Comparison of ENCODE assay signal across 7 mouse cellular contexts in genomic region chr12:69241771-69242431, GRCm38 (mm10). TPM values are rescaled to one million over a fixed set of nuclear protein-coding genes. Genes with fewer than 3 reads are reported as not detected.
DNase-seq lines count a peak whose midpoint lies in the region; ATAC-seq lines count a peak whose summit lies in the region.

No protein-coding gene starts in this region.

- H3K4me1 ChIP-seq in embryonic facial prominence, embryonic 11.5 days (ENCODE audit: control insufficient read depth, insufficient read depth, low read length), result no peaks in the 10 kb centered on the region
- peaks cover 9% of the 10 kb centered on the region for H3K4me1 ChIP-seq in limb, embryonic 12.5 days (replicated peaks)
- H3K4me1 ChIP-seq in midbrain, embryonic 14.5 days (ENCODE audit: control insufficient read depth, insufficient read depth, low read length), result no peaks in the 10 kb centered on the region

- H3K4me3 ChIP-seq in embryonic facial prominence, embryonic 11.5 days (ENCODE audit: low read depth, low read length), result peak overlapping the region; percentile 71
- peak overlapping the region; percentile 60 for H3K4me3 ChIP-seq in limb, embryonic 12.5 days (replicated peaks)
- H3K4me3 ChIP-seq in midbrain, embryonic 14.5 days (replicated peaks; ENCODE audit: low read depth, low read length), result peak overlapping the region; percentile 66

- peak overlapping the region; percentile 59 for H3K4me2 ChIP-seq in embryonic facial prominence, embryonic 11.5 days (ENCODE audit: low read depth, low read length)
- H3K4me2 ChIP-seq in limb, embryonic 12.5 days, result peak overlapping the region; percentile 67
- peak overlapping the region; percentile 68 for H3K4me2 ChIP-seq in midbrain, embryonic 14.5 days (ENCODE audit: low read length)

- under 1% methylated on average over 64 of the region's 64 CpGs for whole genome bisulfite sequencing in embryonic facial prominence, embryonic 11.5 days
- WGBS in limb, embryonic 12.5 days, result under 1% methylated on average over 64 of the region's 64 CpGs
- under 1% methylated on average over 63 of the region's 64 CpGs for WGBS in midbrain, embryonic 14.5 days

- no peaks in the 10 kb centered on the region for H3K36me3 ChIP-seq in embryonic facial prominence, embryonic 11.5 days (replicated peaks; ENCODE audit: control insufficient read depth, insufficient read depth, low read depth, low read length)
- no peaks in the 10 kb centered on the region for H3K36me3 ChIP-seq in limb, embryonic 12.5 days
- H3K36me3 ChIP-seq in midbrain, embryonic 14.5 days (ENCODE audit: control insufficient read depth, insufficient read depth, low read length), result no peaks in the 10 kb centered on the region

- peak overlapping the region; percentile 65; the same call in 1 of the 2 replicates for H3K27ac ChIP-seq in embryonic facial prominence, embryonic 11.5 days (replicated peaks; ENCODE audit: low read depth, low read length)
- H3K27ac ChIP-seq in limb, embryonic 12.5 days, result peak overlapping the region; percentile 84
- peak overlapping the region; percentile 86 for H3K27ac ChIP-seq in midbrain, embryonic 14.5 days (replicated peaks; ENCODE audit: low read depth, low read length)

- no peaks in the 10 kb centered on the region for H3K9me3 ChIP-seq in embryonic facial prominence, embryonic 11.5 days (replicated peaks; ENCODE audit: control insufficient read depth, low read length)
- no peaks in the 10 kb centered on the region for H3K9me3 ChIP-seq in limb, embryonic 12.5 days
- H3K9me3 ChIP-seq in midbrain, embryonic 14.5 days (ENCODE audit: control insufficient read depth, low read length), result no peaks in the 10 kb centered on the region

- H3K9ac ChIP-seq in embryonic facial prominence, embryonic 11.5 days (replicated peaks; ENCODE audit: low read length), result peak overlapping the region; percentile 89
- peak overlapping the region; percentile 83 for H3K9ac ChIP-seq in limb, embryonic 12.5 days (replicated peaks)
- peak overlapping the region; percentile 82 for H3K9ac ChIP-seq in midbrain, embryonic 14.5 days (replicated peaks; ENCODE audit: low read length)

- no peaks in the 10 kb centered on the region for H3K27me3 ChIP-seq in embryonic facial prominence, embryonic 11.5 days (ENCODE audit: control insufficient read depth, insufficient read depth, low read length)
- no peaks in the 10 kb centered on the region for H3K27me3 ChIP-seq in limb, embryonic 12.5 days
- no peaks in the 10 kb centered on the region for H3K27me3 ChIP-seq in midbrain, embryonic 14.5 days (ENCODE audit: control insufficient read depth, insufficient read depth, low read length)

- peak; percentile 86 for DNase-seq in adrenal gland, postnatal 10 days
- DNase-seq in embryonic facial prominence, embryonic 11.5 days (ENCODE audit: low spot score), result peak; percentile 78
- peak; percentile 98 for DNase-seq in heart, adult 11 months
- peak; percentile 66 for DNase-seq in kidney, adult 18-20 months
- peak; percentile 85 for DNase-seq in midbrain, embryonic 14.5 days
- DNase-seq in spleen, adult 18-20 months, result peak; percentile 46 to 67

- peak; percentile 91 for ATAC-seq in embryonic facial prominence, embryonic 11.5 days (replicated peaks; ENCODE audit: insufficient number of reproducible peaks, low FRiP score, low TSS enrichment, low read depth)
- peak; percentile 90 for ATAC-seq in limb, embryonic 12.5 days (ENCODE audit: insufficient number of reproducible peaks, insufficient read depth, low FRiP score, low TSS enrichment, low read depth)
- peak; percentile 90 for ATAC-seq in midbrain, embryonic 14.5 days (ENCODE audit: low FRiP score, low TSS enrichment)

RNA-seq across cellular contexts. Expression of gene Klhdc1, which starts 0.9 kb away (rescaled TPM):
- total RNA-seq in adrenal gland, postnatal 10 days (2021), result 10 to 100 TPM in 1 of 2 experiments, 1 to 10 TPM in 1; 5.8 to 10.5 TPM
- polyA plus RNA-seq in embryonic facial prominence, embryonic 11.5 days (2014; fragmentation: Nextera tagmentation; extraction: Ambion mirVana), result 3.4 and 4.6 TPM in 2 replicates
- 4.9 and 6.9 TPM in 2 replicates for polyA plus RNA-seq in limb, embryonic 12.5 days (2016; fragmentation: Nextera tagmentation; extraction: Ambion mirVana)
- 17.5 and 18.5 TPM in 2 replicates for polyA plus RNA-seq in midbrain, embryonic 14.5 days (2014; fragmentation: Nextera tagmentation; extraction: Ambion mirVana)

RNA-seq across cellular contexts. Expression of gene Pole2, which starts 13.9 kb away (rescaled TPM):
- total RNA-seq in adrenal gland, postnatal 10 days (2021), result 1 to 10 TPM; 6.0 to 8.6 TPM
- 30.6 and 36.5 TPM in 2 replicates for polyA plus RNA-seq in embryonic facial prominence, embryonic 11.5 days (2014; fragmentation: Nextera tagmentation; extraction: Ambion mirVana)
- 30.5 and 32.6 TPM in 2 replicates for polyA plus RNA-seq in limb, embryonic 12.5 days (2016; fragmentation: Nextera tagmentation; extraction: Ambion mirVana)
- 4.0 and 4.6 TPM in 2 replicates for polyA plus RNA-seq in midbrain, embryonic 14.5 days (2014; fragmentation: Nextera tagmentation; extraction: Ambion mirVana)

RNA-seq across cellular contexts. Expression of gene Gm49384, which starts 37.8 kb away (rescaled TPM):
- 1 to 10 TPM; 3.7 to 3.9 TPM for total RNA-seq in adrenal gland, postnatal 10 days (2021)
- 42.7 and 46.3 TPM in 2 replicates for polyA plus RNA-seq in embryonic facial prominence, embryonic 11.5 days (2014; fragmentation: Nextera tagmentation; extraction: Ambion mirVana)
- 28.4 and 36.2 TPM in 2 replicates for polyA plus RNA-seq in limb, embryonic 12.5 days (2016; fragmentation: Nextera tagmentation; extraction: Ambion mirVana)
- 11.7 and 13.8 TPM in 2 replicates for polyA plus RNA-seq in midbrain, embryonic 14.5 days (2014; fragmentation: Nextera tagmentation; extraction: Ambion mirVana)

RNA-seq across cellular contexts. Expression of gene Dnaaf2, which starts 43.7 kb away (rescaled TPM):
- total RNA-seq in adrenal gland, postnatal 10 days (2021), result 1 to 10 TPM; 1.7 to 2.1 TPM
- polyA plus RNA-seq in embryonic facial prominence, embryonic 11.5 days (2014; fragmentation: Nextera tagmentation; extraction: Ambion mirVana), result 11.5 and 13.1 TPM in 2 replicates
- polyA plus RNA-seq in limb, embryonic 12.5 days (2016; fragmentation: Nextera tagmentation; extraction: Ambion mirVana), result 14.6 and 16.0 TPM in 2 replicates
- 7.0 and 7.6 TPM in 2 replicates for polyA plus RNA-seq in midbrain, embryonic 14.5 days (2014; fragmentation: Nextera tagmentation; extraction: Ambion mirVana)

RNA-seq across cellular contexts. Expression of gene Gm49383, which starts 45.0 kb away (rescaled TPM):
- 1 to 10 TPM; 5.5 to 6.0 TPM for total RNA-seq in adrenal gland, postnatal 10 days (2021)
- polyA plus RNA-seq in embryonic facial prominence, embryonic 11.5 days (2014; fragmentation: Nextera tagmentation; extraction: Ambion mirVana), result 42.9 and 43.7 TPM in 2 replicates
- 37.9 and 40.8 TPM in 2 replicates for polyA plus RNA-seq in limb, embryonic 12.5 days (2016; fragmentation: Nextera tagmentation; extraction: Ambion mirVana)
- polyA plus RNA-seq in midbrain, embryonic 14.5 days (2014; fragmentation: Nextera tagmentation; extraction: Ambion mirVana), result 12.7 and 15.0 TPM in 2 replicates

Comparison
In these comparisons a context has a peak if more than half of its experiments do, and no peak if none do; other contexts are left out.
1. Peak in every context shown above with its lines: DNase-seq, ATAC-seq, H3K4me3 ChIP-seq and H3K27ac ChIP-seq.